Comparison of ENCODE assay signal across 8 mouse cellular contexts in genomic region chr2:163397905-163398304, GRCm38 (mm10). TPM values are rescaled to one million over a fixed set of nuclear protein-coding genes. Genes with fewer than 3 reads are reported as not detected.
DNase-seq lines count a peak whose midpoint lies in the region; ATAC-seq lines count a peak whose summit lies in the region.

TSS of gene Jph2 (minus strand) at chr2:163397993.

- H3K9me3 ChIP-seq in midbrain, embryonic 16.5 days (replicated peaks; ENCODE audit: control insufficient read depth, low read length, poor library complexity, severe bottlenecking), result no peaks in the 10 kb centered on the region

- ATAC-seq in midbrain, embryonic 16.5 days, result no peak
- ATAC-seq in inflammation-experienced regulatory T-cells, adult 6 months, result no peak

- 0 out of 2 replicates have a peak within 1 kb of the TSS, but pooled peaks have one; percentile 6 for H3K4me2 ChIP-seq in midbrain, embryonic 16.5 days (ENCODE audit: low read length)

- H3K27ac ChIP-seq in midbrain, embryonic 16.5 days (ENCODE audit: low read length), result no peak within 1 kb of the TSS

- H3K4me3 ChIP-seq in midbrain, embryonic 16.5 days (ENCODE audit: low read depth, low read length), result no peak within 1 kb of the TSS

- no peaks in the 10 kb centered on the region for H3K27me3 ChIP-seq in midbrain, embryonic 16.5 days (ENCODE audit: control insufficient read depth, insufficient read depth, low read depth, low read length)

- no peaks in the 10 kb centered on the region for H3K36me3 ChIP-seq in midbrain, embryonic 16.5 days (ENCODE audit: control insufficient read depth, insufficient read depth, low read length)

- 6% methylated on average over 10 of the region's 10 CpGs for WGBS in midbrain, embryonic 16.5 days

- no peaks in the 10 kb centered on the region for H3K4me1 ChIP-seq in midbrain, embryonic 16.5 days (ENCODE audit: control insufficient read depth, insufficient read depth, low read length)

- peak; percentile 53 for DNase-seq in ovary, postnatal 36 days (ENCODE audit: low spot score)
- no peak for DNase-seq in ovary, postnatal 14 days (ENCODE audit: low spot score)
- no peak for DNase-seq in gonadal fat pad, adult 2 months (ENCODE audit: low read depth)
- DNase-seq in kidney, postnatal 14 days, result peak; percentile 58
- no peak for DNase-seq in layer of hippocampus, adult 18-20 months (ENCODE audit: low spot score in 2 of 2)
- DNase-seq in thymus, postnatal 4 days, result no peak

- H3K9ac ChIP-seq in midbrain, embryonic 16.5 days (ENCODE audit: low read depth, low read length), result no peak within 1 kb of the TSS

RNA-seq across cellular contexts. Expression of gene Jph2, which starts in this region (rescaled TPM):
- 15.5 and 16.3 TPM in 2 replicates for polyA plus RNA-seq in gonadal fat pad, adult 2 months (2012; rRNA removed)
- polyA plus RNA-seq in midbrain, embryonic 16.5 days (2015; fragmentation: Nextera tagmentation; extraction: Ambion mirVana), result 0.82 and 1.1 TPM in 2 replicates
- total RNA-seq in layer of hippocampus, adult 18-20 months (2021), result under 1 TPM; 0.25 to 0.27 TPM
- polyA plus RNA-seq in inflammation-experienced regulatory T-cells, adult 6 months (2017; shearing (Covaris generic)), result not detected

Comparison
In these comparisons a context has a peak if more than half of its experiments do, and no peak if none do; other contexts are left out.
1. DNase-seq: peak in ovary, postnatal 36 days (single experiment) and kidney, postnatal 14 days (single experiment); none in ovary, postnatal 14 days (single experiment), gonadal fat pad, adult 2 months (single experiment), layer of hippocampus, adult 18-20 months (0 of 2) and thymus, postnatal 4 days (single experiment).